Mouse (Mus musculus) embryonic facial prominence, embryonic 14.5 days (tissue): ENCODE results near the gene Armc10. TPM values are rescaled to one million over a fixed set of nuclear protein-coding genes. Genes with fewer than 3 reads are reported as not detected.

Experiments used
- ATAC-seq: fragments of 200-750 bp; cut with Nextera tagmentation; 2 replicates; pipeline ENCODE4 v1.8.0; 2017; ENCODE audit warnings: low read depth, moderate number of reproducible peaks, moderate TSS enrichment
- DNase-seq: peaks from one replicate; pipeline ENCODE4 v3.0.0-alpha.2; 2015; ENCODE audit warnings: low spot score
- H3K27ac ChIP-seq: fragments of 300-500 bp; sonication (generic); replicated peaks from 2 replicates; pipeline ENCODE4 v1.5.1; 2014; ENCODE audit warnings: low read depth, mild to moderate bottlenecking, low read length, moderate library complexity
- H3K27me3 ChIP-seq: fragments of 300-500 bp; sonication (generic); replicated peaks from 2 replicates; pipeline ENCODE4 v1.6.1; 2014; ENCODE audit warnings: low read length; ENCODE audit not compliant: control insufficient read depth, insufficient read depth
- H3K36me3 ChIP-seq: fragments of 300-500 bp; sonication (generic); 2 replicates; pipeline ENCODE4 v1.6.1; 2014; ENCODE audit warnings: low read length, mixed read lengths; ENCODE audit not compliant: control insufficient read depth, insufficient read depth
- H3K4me1 ChIP-seq: fragments of 300-500 bp; sonication (generic); 2 replicates; pipeline ENCODE4 v1.6.1; 2014; ENCODE audit warnings: antibody characterized with exemption, low read length; ENCODE audit not compliant: control insufficient read depth, insufficient read depth
- H3K4me2 ChIP-seq: fragments of 300-500 bp; sonication (generic); 2 replicates; pipeline ENCODE4 v1.6.1; 2014; ENCODE audit warnings: low read depth, mild to moderate bottlenecking, low read length, moderate library complexity, mixed read lengths
- H3K4me3 ChIP-seq: fragments of 300-500 bp; sonication (generic); 2 replicates; pipeline ENCODE4 v1.5.1; 2014; ENCODE audit warnings: low read depth, mild to moderate bottlenecking, low read length
- H3K9ac ChIP-seq: fragments of 300-500 bp; sonication (generic); 2 replicates; pipeline ENCODE4 v1.6.1; 2014; ENCODE audit warnings: low read depth, mild to moderate bottlenecking, low read length, moderate library complexity, mixed read lengths
- H3K9me3 ChIP-seq: fragments of 300-500 bp; sonication (generic); 2 replicates; pipeline ENCODE4 v1.6.1; 2016; ENCODE audit warnings: low read length; ENCODE audit not compliant: control insufficient read depth
- WGBS: fragments of 180-500 bp; shearing (Covaris S2); extraction: QIAGEN DNeasy Blood & Tissue Kit; methylation state at CpG from one replicate; pipeline ENCODE4 v1.1.7; 2014; 5-methylcytosine and 5-hydroxymethylcytosine counted together
- polyA plus RNA-seq: library from polyadenylated mRNA; unstranded; fragments of >200 nt; fragmentation: Nextera tagmentation; extraction: Ambion mirVana; gene quantifications from 2 replicates; pipeline ENCODE4 v1.2.1, GENCODE M21; 2014

Gene Armc10
- polyA plus RNA-seq, 1 experiment from 2014 or later = 37.1 TPM

DNA sequence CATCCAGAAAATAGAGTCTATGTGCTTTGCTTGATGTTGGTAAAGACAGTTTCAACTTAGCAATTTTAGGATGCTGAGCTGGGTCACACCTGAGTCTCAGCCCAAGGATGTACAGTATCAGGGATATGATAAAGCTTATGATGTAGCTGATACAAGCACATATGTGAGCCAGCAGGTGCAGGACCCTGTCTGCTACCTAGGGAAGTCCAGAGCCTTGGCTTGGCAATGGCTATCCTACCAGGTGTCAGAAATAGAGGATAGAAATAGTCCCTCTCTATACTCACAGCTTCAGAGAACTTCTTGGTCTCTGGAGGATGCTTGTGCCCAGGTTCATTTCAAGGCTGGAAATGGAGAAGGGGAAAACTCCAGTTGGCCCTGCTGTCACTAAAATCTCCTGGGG, 19.7 kb upstream of the Armc10 start:
- no peak overlapping the region for H3K27ac ChIP-seq
- ATAC-seq = no peak
- no peak overlapping the region for H3K4me2 ChIP-seq
- H3K9ac ChIP-seq = no peak overlapping the region
- H3K4me1 ChIP-seq = no peaks in the 10 kb centered on the region
- H3K36me3 ChIP-seq = no peaks in the 10 kb centered on the region
- no peaks in the 10 kb centered on the region for H3K9me3 ChIP-seq
- H3K4me3 ChIP-seq = no peak overlapping the region
- no peaks in the 10 kb centered on the region for H3K27me3 ChIP-seq
- no peak for DNase-seq

DNA sequence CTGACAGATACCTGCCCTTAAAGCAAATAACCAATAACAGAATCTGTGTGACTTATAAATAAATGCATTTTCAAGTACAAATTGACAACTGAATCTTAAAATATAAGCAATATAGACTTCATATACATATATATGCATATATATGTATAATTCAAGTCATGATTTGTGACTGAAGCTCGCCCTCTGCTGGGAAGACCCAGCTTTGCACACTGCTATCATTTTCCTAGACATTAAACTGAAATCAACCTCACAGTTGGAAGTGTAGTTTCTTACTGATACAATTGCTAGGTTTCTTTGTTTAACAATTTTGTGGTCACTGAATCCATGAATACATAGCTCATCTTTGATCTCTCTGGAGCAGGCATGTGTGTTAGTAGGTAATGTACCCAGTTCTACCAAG, 4.7 kb upstream of the Armc10 start:
- Histone ChIP-seq H3K27ac (no peak overlapping the region), H3K9me3 (no peaks in the 10 kb centered on the region), H3K4me1 (0 out of 2 replicates have a peak, but pooled peaks cover 2% of the 10 kb centered on the region), H3K36me3 (no peaks in the 10 kb centered on the region), H3K4me2 (no peak overlapping the region), H3K9ac (no peak overlapping the region), H3K27me3 (no peaks in the 10 kb centered on the region), H3K4me3 (no peak overlapping the region)
- ATAC-seq (no peak), DNase-seq (peak; percentile 61)
- WGBS = 6% methylated on average over 1 of the region's 1 CpGs

DNA sequence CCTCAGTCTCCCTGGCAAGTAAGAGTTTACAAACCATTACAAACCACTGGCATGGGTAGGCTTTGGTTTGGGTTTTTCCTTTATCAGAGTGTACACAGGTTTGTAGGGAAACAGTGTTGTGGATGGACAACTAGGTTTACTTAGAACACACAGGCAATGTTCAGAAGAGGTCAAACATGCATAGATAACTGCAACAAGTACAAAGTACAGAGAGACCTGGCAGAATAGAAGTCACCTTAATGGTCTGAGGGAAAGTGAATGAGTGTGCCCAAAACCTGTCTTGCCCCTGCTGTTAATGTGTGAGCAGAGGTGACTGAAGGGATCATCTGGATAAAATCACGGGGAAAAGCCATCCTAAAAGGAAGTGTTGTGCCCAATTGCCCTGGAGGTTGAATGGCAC, 2.0 kb upstream of the Armc10 start:
- no peak for DNase-seq
- no peaks in the 10 kb centered on the region for H3K9me3 ChIP-seq

DNA sequence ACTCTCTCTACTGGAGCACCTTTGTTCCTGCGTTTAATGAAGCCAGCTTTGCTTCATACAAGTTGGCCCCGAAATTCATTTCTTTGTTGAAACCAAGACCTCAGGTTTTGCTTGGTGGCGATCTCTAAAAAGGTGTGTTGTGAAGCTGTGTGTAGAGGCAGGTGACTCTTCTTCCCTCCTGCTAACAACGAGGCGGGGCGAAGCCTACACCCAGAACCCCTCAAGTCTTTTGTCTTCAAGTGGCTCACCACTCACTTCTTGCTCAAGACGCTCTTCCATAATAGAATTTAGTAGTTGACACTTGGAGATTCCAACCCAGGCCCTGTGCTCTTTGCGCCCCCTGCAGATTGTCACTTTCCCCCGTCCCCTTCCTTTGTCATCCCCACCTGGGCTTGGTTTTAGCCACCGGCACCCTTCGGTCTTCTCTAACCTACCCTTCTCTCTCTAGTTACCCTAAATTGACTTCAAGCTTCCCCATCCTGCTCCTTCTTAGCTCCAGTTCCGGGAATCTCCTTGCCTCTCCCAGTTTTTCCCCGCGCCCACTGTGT, 648 bp upstream of the Armc10 start:
- Histone ChIP-seq H3K4me3 (peak overlapping the region; percentile 79), H3K36me3 (peaks cover 19% of the 10 kb centered on the region), H3K4me1 (peaks cover 10% of the 10 kb centered on the region), H3K27me3 (no peaks in the 10 kb centered on the region), H3K4me2 (peak overlapping the region; percentile 64), H3K9ac (no peak overlapping the region; the same call in 1 of the 2 replicates), H3K27ac (peak overlapping the region; percentile 49; the same call in 1 of the 2 replicates), H3K9me3 (no peaks in the 10 kb centered on the region)
- WGBS = 8% methylated on average over 14 of the region's 14 CpGs
- DNase-seq = peak; percentile 7
- peak; percentile 2; the same call in 1 of the 2 replicates for ATAC-seq

More for the DNA sequence above, 2.0 kb upstream of the Armc10 start:
- no peaks in the 10 kb centered on the region for H3K27me3 ChIP-seq
- no peak overlapping the region for H3K4me3 ChIP-seq
- no peak overlapping the region for H3K4me2 ChIP-seq
- 21% methylated on average over 1 of the region's 1 CpGs for WGBS
- H3K4me1 ChIP-seq = peaks cover 13% of the 10 kb centered on the region
- no peak overlapping the region for H3K27ac ChIP-seq
- no peak for ATAC-seq
- no peak overlapping the region for H3K9ac ChIP-seq
- H3K36me3 ChIP-seq = peaks cover 6% of the 10 kb centered on the region

DNA sequence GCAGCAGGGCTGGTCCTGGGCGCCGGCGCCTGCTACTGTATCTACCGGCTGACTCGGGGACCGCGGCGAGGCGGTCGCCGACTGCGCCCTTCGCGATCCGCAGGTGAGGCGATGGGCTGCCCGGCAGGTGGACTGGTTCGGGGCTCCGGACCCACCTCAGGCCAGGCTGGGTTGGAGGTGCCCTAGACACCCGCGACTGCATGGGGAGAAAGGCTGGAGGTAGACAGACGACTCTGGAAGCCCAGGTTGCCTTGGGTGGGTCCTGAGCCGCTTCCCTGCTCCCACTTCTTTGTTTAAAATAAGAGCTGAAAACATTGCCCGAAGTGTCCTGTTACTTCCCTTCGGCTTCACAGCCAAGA, 499 bp downstream of the Armc10 start:
- peak overlapping the region; percentile 73 for H3K27ac ChIP-seq
- H3K36me3 ChIP-seq = peaks cover 31% of the 10 kb centered on the region
- WGBS = under 1% methylated on average over 18 of the region's 25 CpGs
- no peaks in the 10 kb centered on the region for H3K9me3 ChIP-seq
- H3K9ac ChIP-seq = peak overlapping the region; percentile 89
- no peak for ATAC-seq
- H3K4me1 ChIP-seq = peaks cover 10% of the 10 kb centered on the region
- DNase-seq = no peak
- H3K4me2 ChIP-seq = peak overlapping the region; percentile 64
- H3K4me3 ChIP-seq = peak overlapping the region; percentile 79
- H3K27me3 ChIP-seq = no peaks in the 10 kb centered on the region

DNA sequence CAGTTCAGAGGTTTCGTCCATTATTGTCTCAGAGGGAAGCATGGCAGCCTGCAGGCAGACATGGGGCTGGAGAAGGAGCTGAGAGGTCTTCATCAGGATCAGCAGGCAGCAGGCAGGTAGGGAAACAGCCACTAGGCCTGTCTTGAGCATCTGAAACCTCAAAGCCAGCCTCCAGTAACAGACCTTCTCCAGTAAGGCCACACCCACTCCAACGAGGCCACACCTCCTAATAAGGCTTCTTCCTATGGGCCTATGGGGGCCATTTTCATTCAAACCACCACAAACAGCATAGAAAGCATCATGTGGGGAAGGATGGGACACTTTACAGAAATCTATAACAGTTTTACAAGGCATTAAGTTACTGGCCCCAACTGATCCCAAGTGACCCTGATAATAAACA, 5.1 kb downstream of the Armc10 start:
- Histone ChIP-seq H3K4me3 (no peak overlapping the region), H3K27ac (no peak overlapping the region), H3K9ac (no peak overlapping the region), H3K36me3 (peaks cover 63% of the 10 kb centered on the region), H3K4me1 (peaks cover 10% of the 10 kb centered on the region), H3K9me3 (no peaks in the 10 kb centered on the region), H3K27me3 (no peaks in the 10 kb centered on the region), H3K4me2 (no peak overlapping the region)
- DNase-seq (no peak), ATAC-seq (no peak)
- WGBS = 72% methylated on average over 2 of the region's 2 CpGs

DNA sequence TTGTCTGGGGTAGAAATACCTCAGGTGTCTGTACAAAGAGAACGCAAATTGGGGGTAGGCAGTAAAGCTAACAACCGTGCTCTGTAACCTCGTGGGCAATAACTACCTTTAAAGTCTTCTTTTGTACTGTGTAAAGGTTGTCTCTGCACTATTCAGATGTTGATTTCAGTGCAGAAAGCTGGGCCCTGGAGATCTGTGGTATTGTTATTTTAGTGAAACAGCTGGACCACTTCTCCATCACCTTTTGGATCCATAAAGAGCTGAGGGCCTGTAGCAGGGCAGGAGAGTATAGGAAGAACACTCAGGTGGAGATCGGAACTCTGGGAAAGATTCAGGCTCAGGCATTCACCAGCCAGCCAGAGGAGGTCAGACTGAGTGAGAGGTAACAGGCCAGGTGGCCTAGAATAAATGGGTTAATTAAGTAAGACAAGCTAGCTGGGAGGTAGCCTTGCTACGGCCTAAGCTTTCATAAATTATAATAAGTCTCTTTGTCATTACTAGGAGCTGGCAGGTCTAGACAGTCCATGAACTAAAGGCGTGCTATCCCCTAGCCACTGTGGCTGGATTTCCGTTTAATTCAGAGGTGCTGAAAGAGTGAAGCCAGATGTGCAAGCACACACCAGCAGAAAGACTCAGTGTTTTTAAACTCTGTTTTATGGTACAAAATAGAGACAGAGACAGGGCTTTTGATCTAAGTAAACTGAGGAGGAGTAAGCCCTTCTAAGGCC, 6.4 kb downstream of the Armc10 start:
- Histone ChIP-seq H3K36me3 (peaks cover 68% of the 10 kb centered on the region), H3K4me1 (peaks cover 5% of the 10 kb centered on the region; the same call in 1 of the 2 replicates), H3K27ac (no peak overlapping the region), H3K4me3 (no peak overlapping the region), H3K9ac (no peak overlapping the region), H3K9me3 (no peaks in the 10 kb centered on the region), H3K4me2 (no peak overlapping the region), H3K27me3 (no peaks in the 10 kb centered on the region)
- 78% methylated on average over 7 of the region's 7 CpGs for WGBS
- no peak for DNase-seq
- no peak for ATAC-seq

DNA sequence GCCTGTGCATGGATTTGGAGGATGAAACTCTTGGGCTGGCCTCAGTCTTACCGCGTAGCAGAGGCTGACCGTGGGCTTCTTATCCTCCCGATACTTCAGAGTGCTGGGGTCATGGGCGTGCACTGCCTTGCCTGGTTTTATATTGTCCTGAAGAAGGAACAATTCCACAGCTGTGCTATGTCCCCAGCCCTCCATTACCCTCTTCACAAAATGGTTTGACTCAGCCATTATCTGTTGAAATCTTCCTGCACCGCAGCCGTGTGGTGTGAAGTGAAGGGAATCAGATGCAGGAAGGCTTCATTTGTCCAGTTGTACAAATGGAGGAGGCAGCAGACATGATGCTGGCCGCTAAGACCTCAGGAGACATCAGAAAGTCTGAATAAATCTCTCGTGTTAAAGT, 11.3 kb downstream of the Armc10 start:
- Histone ChIP-seq H3K36me3 (peaks cover 63% of the 10 kb centered on the region), H3K9ac (no peak overlapping the region), H3K4me2 (no peak overlapping the region), H3K4me1 (no peaks in the 10 kb centered on the region), H3K27ac (no peak overlapping the region), H3K4me3 (no peak overlapping the region), H3K27me3 (no peaks in the 10 kb centered on the region), H3K9me3 (no peaks in the 10 kb centered on the region)
- 92% methylated on average over 9 of the region's 9 CpGs for WGBS
- DNase-seq = no peak
- ATAC-seq = no peak

DNA sequence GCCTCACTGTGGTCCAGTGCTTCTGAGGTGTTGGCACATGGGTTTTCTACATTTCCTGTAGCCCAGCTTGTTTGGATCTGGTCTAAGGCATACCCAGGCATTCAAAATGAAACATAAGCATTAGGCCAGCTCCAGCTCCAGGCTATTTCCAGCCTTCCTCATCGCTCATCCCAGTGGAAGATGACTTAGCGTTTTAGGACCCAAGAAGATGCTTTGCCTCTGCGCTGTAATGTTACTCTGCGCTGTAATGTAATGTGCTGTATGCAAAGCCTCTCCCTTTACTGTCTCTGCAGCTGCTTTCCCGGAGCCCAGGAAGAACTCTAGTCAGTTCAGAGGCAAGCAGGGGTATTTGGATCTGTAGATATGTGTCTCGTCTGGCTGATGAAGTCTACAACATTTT, 12.4 kb downstream of the Armc10 start:
- no peak overlapping the region for H3K9ac ChIP-seq
- no peaks in the 10 kb centered on the region for H3K4me1 ChIP-seq
- no peak overlapping the region for H3K4me2 ChIP-seq
- H3K27ac ChIP-seq = no peak overlapping the region
- H3K27me3 ChIP-seq = no peaks in the 10 kb centered on the region
- H3K9me3 ChIP-seq = no peaks in the 10 kb centered on the region
- WGBS = 94% methylated on average over 6 of the region's 6 CpGs
- DNase-seq (no peak), ATAC-seq (no peak)
- H3K4me3 ChIP-seq = no peak overlapping the region
- peaks cover 60% of the 10 kb centered on the region for H3K36me3 ChIP-seq
